16 mouse cellular contexts compared by ENCODE assay signal in genomic region chr17:73203642-73204332, GRCm38 (mm10).
DNase-seq lines count a peak whose midpoint lies in the region; ATAC-seq and TF ChIP-seq lines count a peak whose summit lies in the region.
"Had no signal": no experiment of that assay in that cellular context is flagged by ENCODE, and none has a peak within 500 bp of the region (broad histone marks: within the 10 kb centered on the region; RNA-seq: fewer than 3 reads in every experiment).

No protein-coding gene starts in this region.

- no peak overlapping the region for H3K9ac ChIP-seq in heart, embryonic 15.5 days
- no peak overlapping the region for H3K9ac ChIP-seq in lung, postnatal 0 days (replicated peaks; ENCODE audit: low read depth)
- no peak overlapping the region for H3K9ac ChIP-seq in forebrain, postnatal 0 days
- H3K9ac ChIP-seq: midbrain, embryonic 12.5 days had no signal

- 66% methylated on average over 15 of the region's 15 CpGs for WGBS in heart, embryonic 10.5 days
- 46% methylated on average over 15 of the region's 15 CpGs for WGBS in heart, embryonic 15.5 days
- 62% methylated on average over 15 of the region's 15 CpGs for WGBS in lung, postnatal 0 days
- WGBS in forebrain, postnatal 0 days: 91% methylated on average over 15 of the region's 15 CpGs

- no peaks in the 10 kb centered on the region for H3K9me3 ChIP-seq in heart, embryonic 10.5 days
- no peaks in the 10 kb centered on the region for H3K9me3 ChIP-seq in heart, embryonic 15.5 days (replicated peaks)
- H3K9me3 ChIP-seq in lung, postnatal 0 days (ENCODE audit: low read length): no peaks in the 10 kb centered on the region
- no peaks in the 10 kb centered on the region for H3K9me3 ChIP-seq in forebrain, postnatal 0 days (ENCODE audit: low read length)
- H3K9me3 ChIP-seq: embryonic facial prominence, embryonic 10.5 days; midbrain, embryonic 12.5 days had no signal

- H3K27ac ChIP-seq in heart, embryonic 10.5 days: peak overlapping the region; percentile 81
- H3K27ac ChIP-seq in layer of hippocampus, adult 2 months: no peak overlapping the region
- H3K27ac ChIP-seq in heart, embryonic 15.5 days: peak overlapping the region; percentile 53
- H3K27ac ChIP-seq in lung, postnatal 0 days (ENCODE audit: low read length): peak overlapping the region; percentile 64; the same call in 1 of the 2 replicates
- no peak overlapping the region for H3K27ac ChIP-seq in forebrain, postnatal 0 days (ENCODE audit: low read depth, low read length)
- H3K27ac ChIP-seq: embryonic facial prominence, embryonic 10.5 days; midbrain, embryonic 12.5 days had no signal

- H3K4me2 ChIP-seq in heart, embryonic 15.5 days: 0 out of 2 replicates have a peak overlapping the region, but pooled peaks have one; percentile 2
- no peak overlapping the region for H3K4me2 ChIP-seq in lung, postnatal 0 days (replicated peaks; ENCODE audit: low read depth, low read length)
- no peak overlapping the region for H3K4me2 ChIP-seq in forebrain, postnatal 0 days (ENCODE audit: low read depth)
- H3K4me2 ChIP-seq: midbrain, embryonic 12.5 days had no signal

- no peaks in the 10 kb centered on the region for H3K27me3 ChIP-seq in heart, embryonic 10.5 days (ENCODE audit: insufficient read depth, poor library complexity, severe bottlenecking)
- no peaks in the 10 kb centered on the region for H3K27me3 ChIP-seq in heart, embryonic 15.5 days
- no peaks in the 10 kb centered on the region for H3K27me3 ChIP-seq in lung, postnatal 0 days (replicated peaks; ENCODE audit: insufficient read depth, low read length)
- no peaks in the 10 kb centered on the region for H3K27me3 ChIP-seq in forebrain, postnatal 0 days (ENCODE audit: insufficient read depth, low read length)
- H3K27me3 ChIP-seq: midbrain, embryonic 12.5 days had no signal

- peaks cover 6% of the 10 kb centered on the region; the same call in 1 of the 2 replicates for H3K36me3 ChIP-seq in heart, embryonic 10.5 days
- peaks cover 7% of the 10 kb centered on the region; the same call in 1 of the 2 replicates for H3K36me3 ChIP-seq in heart, embryonic 15.5 days
- no peaks in the 10 kb centered on the region for H3K36me3 ChIP-seq in lung, postnatal 0 days (ENCODE audit: insufficient read depth, low read length)
- H3K36me3 ChIP-seq in forebrain, postnatal 0 days (ENCODE audit: insufficient read depth): no peaks in the 10 kb centered on the region
- H3K36me3 ChIP-seq: midbrain, embryonic 12.5 days had no signal

- DNase-seq in heart, embryonic 10.5 days (ENCODE audit: low spot score): no peak
- DNase-seq in heart, adult 8-10 months (ENCODE audit: low spot score): no peak
- DNase-seq in layer of hippocampus, adult 2 months (ENCODE audit: low spot score in 2 of 2): no peak
- no peak for DNase-seq in layer of hippocampus, postnatal 14 days (ENCODE audit: low spot score in 2 of 2)
- peak; percentile 69 for DNase-seq in lung, postnatal 0 days (ENCODE audit: low spot score)
- no peak for DNase-seq in left cerebral cortex, adult 9 months (ENCODE audit: low spot score in 2 of 2)
- DNase-seq in forebrain, postnatal 0 days: no peak
- DNase-seq: adrenal gland, adult 2 months; cerebellum, postnatal 36 days; right cerebral cortex, postnatal 4 days had no signal

- H3K4me3 ChIP-seq in heart, embryonic 10.5 days: no peak overlapping the region
- no peak overlapping the region for H3K4me3 ChIP-seq in layer of hippocampus, adult 2 months
- H3K4me3 ChIP-seq in heart, embryonic 15.5 days: no peak overlapping the region
- no peak overlapping the region for H3K4me3 ChIP-seq in lung, postnatal 0 days (ENCODE audit: low read depth, low read length)
- no peak overlapping the region for H3K4me3 ChIP-seq in forebrain, postnatal 0 days (ENCODE audit: low read depth, low read length)
- H3K4me3 ChIP-seq: embryonic facial prominence, embryonic 10.5 days; erythroblast, embryonic 14.5 days; midbrain, embryonic 12.5 days; myocyte had no signal

- H3K4me1 ChIP-seq in heart, embryonic 10.5 days: peaks cover 15% of the 10 kb centered on the region
- peaks cover 17% of the 10 kb centered on the region; the same call in 1 of the 2 replicates for H3K4me1 ChIP-seq in heart, embryonic 15.5 days (replicated peaks)
- H3K4me1 ChIP-seq in lung, postnatal 0 days (ENCODE audit: insufficient read depth, low read depth, low read length): no peaks in the 10 kb centered on the region
- no peaks in the 10 kb centered on the region for H3K4me1 ChIP-seq in forebrain, postnatal 0 days (ENCODE audit: insufficient read depth)
- H3K4me1 ChIP-seq: embryonic facial prominence, embryonic 10.5 days; midbrain, embryonic 12.5 days had no signal

- no peak for TF ChIP-seq EP300 in lung, postnatal 0 days (IDR thresholded peaks at IDR 0.05)

- ATAC-seq in heart, embryonic 15.5 days (replicated peaks; ENCODE audit: insufficient number of reproducible peaks, insufficient read depth, low FRiP score, low read depth): peak; percentile 77
- peak; percentile 86 for ATAC-seq in lung, postnatal 0 days
- no peak for ATAC-seq in forebrain, postnatal 0 days
- ATAC-seq: forebrain, embryonic 14.5 days had no signal

- 0 out of 2 replicates have a peak, but pooled peaks have one; percentile 12 for TF ChIP-seq CTCF in layer of hippocampus, adult 2 months (conservative IDR thresholded peaks at IDR 0.05)
- TF ChIP-seq CTCF in lung, postnatal 0 days (IDR thresholded peaks at IDR 0.05): peak; percentile 57
- no peak for TF ChIP-seq CTCF in forebrain, postnatal 0 days (IDR thresholded peaks at IDR 0.05; ENCODE audit: low read depth)

Comparison
In these comparisons a context has a peak if more than half of its experiments do, and no peak if none do; other contexts are left out.
1. H3K27ac ChIP-seq: peak in heart, embryonic 10.5 days (single experiment), heart, embryonic 15.5 days (single experiment) and lung, postnatal 0 days (single experiment); none in layer of hippocampus, adult 2 months (single experiment) and forebrain, postnatal 0 days (single experiment).